Mouse (Mus musculus) myocyte (in vitro differentiated cells): ENCODE data around the gene Dynlt1f.
"Not testable (repeated sequence)": the region's sequence is repeated elsewhere in the genome, so short reads cannot be mapped to it uniquely, and the experiment has no call there.

ENCODE experiments used
- E2F4 ChIP-seq: IDR thresholded peaks from one replicate; pipeline ENCODE4 v1.6.1; 2011; ENCODE audit warnings: mild to moderate bottlenecking, control low read depth, moderate library complexity; ENCODE audit not compliant: insufficient read depth
- MAX ChIP-seq: IDR thresholded peaks from one replicate; pipeline ENCODE4 v1.6.1; 2011; ENCODE audit warnings: low read depth, mild to moderate bottlenecking, control low read depth
- MYOD1 ChIP-seq, 3 experiments: IDR thresholded peaks; one replicate each; pipeline ENCODE4 v1.6.1; 2011; ENCODE audit warnings: control low read depth in 2 of 3, low read depth in 2 of 3, mild to moderate bottlenecking in 2 of 3, moderate library complexity in 1 of 3; ENCODE audit not compliant: insufficient read length in 2 of 3, control insufficient read depth in 1 of 3
- MYOG ChIP-seq, 3 experiments: IDR thresholded peaks; one replicate each; pipeline ENCODE4 v1.6.1; 2011; ENCODE audit warnings: control low read depth in 2 of 3, low read depth in 2 of 3, mild to moderate bottlenecking in 2 of 3; ENCODE audit not compliant: insufficient read length in 2 of 3, control insufficient read depth in 1 of 3, insufficient read depth in 1 of 3
- POLR2A ChIP-seq: IDR thresholded peaks from one replicate; pipeline ENCODE4 v1.6.1; 2011; ENCODE audit warnings: low read depth, mild to moderate bottlenecking, control low read depth, moderate library complexity; ENCODE audit not compliant: insufficient read length
- SRF ChIP-seq: IDR thresholded peaks from one replicate; pipeline ENCODE4 v1.6.1; 2011; ENCODE audit warnings: low read depth; ENCODE audit not compliant: control insufficient read depth, insufficient read length
- USF1 ChIP-seq: IDR thresholded peaks from one replicate; pipeline ENCODE4 v1.6.1; 2011; ENCODE audit warnings: low read depth, mild to moderate bottlenecking, control low read depth, moderate library complexity

GRCm38 (mm10) chr17:6681721-6682120 is 26.0 kb upstream of the Dynlt1f start:
- TF ChIP-seq USF1; POLR2A; MYOG (IDR thresholded peaks at IDR 0.05; ENCODE audit: control insufficient read depth in 1 of 3, insufficient read depth in 1 of 3, insufficient read length in 2 of 3, low read depth in 2 of 3); E2F4; MAX; MYOD1 (IDR thresholded peaks at IDR 0.05; ENCODE audit: control insufficient read depth in 1 of 3, insufficient read length in 2 of 3, low read depth in 2 of 3); SRF: not testable (repeated sequence)
